Mouse (Mus musculus): ENCODE results near the gene Retsat. TPM values are rescaled to one million over a fixed set of nuclear protein-coding genes. Genes with fewer than 3 reads are reported as not detected.

Gene Retsat
- polyA plus RNA-seq, 1 experiment, result 0.06 TPM

GRCm38 (mm10) chr6:72627276-72627675 is 29.0 kb downstream of the Retsat start:
- TF ChIP-seq GATA1 (IDR thresholded peaks at IDR 0.05; ENCODE audit: low read length) (no peak), TAL1 (IDR thresholded peaks at IDR 0.05; ENCODE audit: low read length) (no peak)
- Histone ChIP-seq H3K27me3 (ENCODE audit: control insufficient read depth) (no peaks in the 10 kb centered on the region), H3K9me3 (ENCODE audit: control insufficient read depth, low read length) (no peaks in the 10 kb centered on the region), H3K4me3 (replicated peaks) (no peak overlapping the region), H3K36me3 (ENCODE audit: control insufficient read depth) (peaks cover 4% of the 10 kb centered on the region; the same call in 1 of the 2 replicates), H3K4me1 (ENCODE audit: control insufficient read depth) (peaks cover 2% of the 10 kb centered on the region)

DNA sequence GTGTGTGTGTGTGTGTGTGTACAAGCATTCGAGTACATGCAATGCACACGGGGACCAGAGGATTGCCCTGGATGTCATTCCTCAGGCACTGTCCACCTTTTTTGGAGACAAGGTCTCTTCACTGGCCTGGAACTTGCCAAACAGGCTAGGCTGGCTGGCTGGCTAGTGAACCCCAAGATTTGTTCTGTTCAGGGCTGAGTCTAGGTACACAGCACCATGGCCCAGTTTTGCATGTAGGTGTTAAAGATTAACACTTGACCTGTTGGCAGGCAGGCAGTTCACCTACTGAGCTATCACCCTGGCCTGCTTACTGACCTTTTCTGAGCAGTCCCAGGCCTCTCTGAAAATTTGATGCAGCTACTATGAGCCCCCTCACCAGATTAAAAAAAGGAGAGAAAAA is 32.1 kb downstream of the Retsat start:
- H3K36me3 ChIP-seq (ENCODE audit: control insufficient read depth), result peaks cover 4% of the 10 kb centered on the region; the same call in 1 of the 2 replicates
- H3K27me3 ChIP-seq (ENCODE audit: control insufficient read depth), result no peaks in the 10 kb centered on the region
- H3K4me1 ChIP-seq (ENCODE audit: control insufficient read depth), result peaks cover 4% of the 10 kb centered on the region; the same call in 1 of the 2 replicates
- no peak overlapping the region for H3K4me3 ChIP-seq (replicated peaks)
- no peaks in the 10 kb centered on the region for H3K9me3 ChIP-seq (ENCODE audit: control insufficient read depth, low read length)
- no peak for TF ChIP-seq TAL1 (IDR thresholded peaks at IDR 0.05; ENCODE audit: low read length)
- no peak for TF ChIP-seq GATA1 (IDR thresholded peaks at IDR 0.05; ENCODE audit: low read length)

DNA sequence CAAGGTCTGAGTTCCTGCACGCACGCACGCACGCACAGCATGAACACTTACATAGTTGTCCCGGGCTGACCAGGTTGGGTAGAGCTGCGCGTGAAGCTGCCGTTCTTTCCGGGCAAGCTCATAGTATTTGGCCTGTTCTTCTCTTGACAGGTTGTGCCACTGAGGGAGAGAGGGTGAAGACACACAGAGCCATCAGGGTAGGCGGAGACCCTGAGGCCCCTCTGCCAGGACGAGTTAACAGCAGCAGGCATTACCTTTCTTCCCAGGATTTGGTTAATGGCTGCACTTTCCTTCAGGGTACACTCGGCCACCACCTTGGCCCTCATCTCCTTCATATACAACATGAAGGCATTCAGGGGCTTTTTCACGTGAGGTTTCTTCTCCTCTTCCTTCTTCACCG is 32.7 kb downstream of the Retsat start:
- peaks cover 4% of the 10 kb centered on the region; the same call in 1 of the 2 replicates for H3K4me1 ChIP-seq (ENCODE audit: control insufficient read depth)
- no peak for TF ChIP-seq GATA1 (IDR thresholded peaks at IDR 0.05; ENCODE audit: low read length)
- TF ChIP-seq TAL1 (IDR thresholded peaks at IDR 0.05; ENCODE audit: low read length), result no peak
- H3K36me3 ChIP-seq (ENCODE audit: control insufficient read depth), result peaks cover 4% of the 10 kb centered on the region; the same call in 1 of the 2 replicates
- no peaks in the 10 kb centered on the region for H3K9me3 ChIP-seq (ENCODE audit: control insufficient read depth, low read length)
- H3K27me3 ChIP-seq (ENCODE audit: control insufficient read depth), result no peaks in the 10 kb centered on the region
- no peak overlapping the region for H3K4me3 ChIP-seq (replicated peaks)

DNA sequence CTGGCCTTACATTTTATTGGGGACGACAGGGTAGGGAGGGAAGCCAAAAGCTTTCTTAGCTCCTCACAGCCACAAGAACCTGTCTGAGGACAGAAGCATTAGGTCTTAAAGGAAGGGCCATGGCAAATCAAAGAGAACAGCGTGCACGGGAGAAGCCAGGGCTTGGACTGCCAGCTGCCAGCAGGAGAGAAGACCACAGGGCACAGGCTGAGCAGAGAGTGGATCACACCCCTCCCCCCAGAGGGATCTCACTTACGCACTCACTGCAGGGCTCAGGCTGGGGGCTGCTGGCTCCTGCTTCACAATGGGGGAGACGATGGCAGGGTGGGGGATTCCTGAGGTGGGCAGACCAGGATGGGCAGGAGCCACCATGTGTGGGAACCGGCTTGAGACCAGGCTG is 33.4 kb downstream of the Retsat start:
- no peaks in the 10 kb centered on the region for H3K27me3 ChIP-seq (ENCODE audit: control insufficient read depth)
- TF ChIP-seq GATA1 (IDR thresholded peaks at IDR 0.05; ENCODE audit: low read length) (no peak), TAL1 (IDR thresholded peaks at IDR 0.05; ENCODE audit: low read length) (no peak)
- H3K9me3 ChIP-seq (ENCODE audit: control insufficient read depth, low read length), result no peaks in the 10 kb centered on the region
- peaks cover 5% of the 10 kb centered on the region; the same call in 1 of the 2 replicates for H3K4me1 ChIP-seq (ENCODE audit: control insufficient read depth)
- peaks cover 1% of the 10 kb centered on the region; the same call in 1 of the 2 replicates for H3K36me3 ChIP-seq (ENCODE audit: control insufficient read depth)
- no peak overlapping the region for H3K4me3 ChIP-seq (replicated peaks)

GRCm38 (mm10) chr6:72634311-72634710 is 36.0 kb downstream of the Retsat start:
- Histone ChIP-seq H3K27me3 (ENCODE audit: control insufficient read depth) (no peaks in the 10 kb centered on the region), H3K9me3 (ENCODE audit: control insufficient read depth, low read length) (no peaks in the 10 kb centered on the region), H3K36me3 (ENCODE audit: control insufficient read depth) (no peaks in the 10 kb centered on the region; the same call in 1 of the 2 replicates), H3K4me1 (ENCODE audit: control insufficient read depth) (peaks cover 3% of the 10 kb centered on the region; the same call in 1 of the 2 replicates), H3K4me3 (replicated peaks) (no peak overlapping the region)
- no peak for TF ChIP-seq TAL1 (IDR thresholded peaks at IDR 0.05; ENCODE audit: low read length)
- TF ChIP-seq GATA1 (IDR thresholded peaks at IDR 0.05; ENCODE audit: low read length), result no peak

GRCm38 (mm10) chr6:72635760-72636431 is 37.6 kb downstream of the Retsat start:
- TF ChIP-seq TAL1 (IDR thresholded peaks at IDR 0.05; ENCODE audit: low read length) (no peak), GATA1 (IDR thresholded peaks at IDR 0.05; ENCODE audit: low read length) (no peak)
- no peak overlapping the region for H3K4me3 ChIP-seq (replicated peaks)
- no peaks in the 10 kb centered on the region for H3K27me3 ChIP-seq (ENCODE audit: control insufficient read depth)
- H3K9me3 ChIP-seq (ENCODE audit: control insufficient read depth, low read length), result no peaks in the 10 kb centered on the region
- peaks cover 3% of the 10 kb centered on the region; the same call in 1 of the 2 replicates for H3K4me1 ChIP-seq (ENCODE audit: control insufficient read depth)
- no peaks in the 10 kb centered on the region; the same call in 1 of the 2 replicates for H3K36me3 ChIP-seq (ENCODE audit: control insufficient read depth)

- Histone ChIP-seq H3K4me1 (ENCODE audit: control insufficient read depth) (peaks cover 3% of the 10 kb centered on the region; the same call in 1 of the 2 replicates), H3K36me3 (ENCODE audit: control insufficient read depth) (no peaks in the 10 kb centered on the region; the same call in 1 of the 2 replicates)
- TF ChIP-seq GATA1 (IDR thresholded peaks at IDR 0.05; ENCODE audit: low read length), result no peak
- TF ChIP-seq TAL1 (IDR thresholded peaks at IDR 0.05; ENCODE audit: low read length), result no peak
Observed at GRCm38 (mm10) chr6:72636940-72637339, 38.7 kb downstream of the Retsat start.

GRCm38 (mm10) chr6:72641218-72641954 is 43.1 kb downstream of the Retsat start:
- H3K4me3 ChIP-seq (replicated peaks), result no peak overlapping the region
- no peak for TF ChIP-seq GATA1 (IDR thresholded peaks at IDR 0.05; ENCODE audit: low read length)
- no peak for TF ChIP-seq TAL1 (IDR thresholded peaks at IDR 0.05; ENCODE audit: low read length)
- H3K4me1 ChIP-seq (ENCODE audit: control insufficient read depth), result no peaks in the 10 kb centered on the region; the same call in 1 of the 2 replicates

More at GRCm38 (mm10) chr6:72636940-72637339, 38.7 kb downstream of the Retsat start:
- Histone ChIP-seq H3K4me3 (replicated peaks) (no peak overlapping the region), H3K27me3 (ENCODE audit: control insufficient read depth) (no peaks in the 10 kb centered on the region), H3K9me3 (ENCODE audit: control insufficient read depth, low read length) (no peaks in the 10 kb centered on the region)

GRCm38 (mm10) chr6:72644576-72644975 is 46.3 kb downstream of the Retsat start:
- H3K4me3 ChIP-seq (replicated peaks), result no peak overlapping the region

More at GRCm38 (mm10) chr6:72641218-72641954, 43.1 kb downstream of the Retsat start:
- no peaks in the 10 kb centered on the region for H3K27me3 ChIP-seq (ENCODE audit: control insufficient read depth)
- no peaks in the 10 kb centered on the region for H3K36me3 ChIP-seq (ENCODE audit: control insufficient read depth)
- H3K9me3 ChIP-seq (ENCODE audit: control insufficient read depth, low read length), result no peaks in the 10 kb centered on the region

More at GRCm38 (mm10) chr6:72644576-72644975, 46.3 kb downstream of the Retsat start:
- Histone ChIP-seq H3K36me3 (ENCODE audit: control insufficient read depth) (no peaks in the 10 kb centered on the region), H3K27me3 (ENCODE audit: control insufficient read depth) (no peaks in the 10 kb centered on the region), H3K9me3 (ENCODE audit: control insufficient read depth, low read length) (no peaks in the 10 kb centered on the region), H3K4me1 (ENCODE audit: control insufficient read depth) (no peaks in the 10 kb centered on the region; the same call in 1 of the 2 replicates)
- no peak for TF ChIP-seq TAL1 (IDR thresholded peaks at IDR 0.05; ENCODE audit: low read length)
- no peak for TF ChIP-seq GATA1 (IDR thresholded peaks at IDR 0.05; ENCODE audit: low read length)
